Mouse (Mus musculus) kidney, postnatal 36 days (tissue): ENCODE measurements at regions not wholly inside any gene's neighbourhood (a gene's known extent, or its start where the extent isn't known, plus 50 kb on each side); places are given as distances from the start of the nearest gene placed in this dataset.

ENCODE experiments used
- DNase-seq, 2 experiments: peaks; one replicate each; pipeline ENCODE4 v3.0.0; 2021 to 2022; ENCODE audit warnings: mixed read lengths in 2 of 2

DNA sequence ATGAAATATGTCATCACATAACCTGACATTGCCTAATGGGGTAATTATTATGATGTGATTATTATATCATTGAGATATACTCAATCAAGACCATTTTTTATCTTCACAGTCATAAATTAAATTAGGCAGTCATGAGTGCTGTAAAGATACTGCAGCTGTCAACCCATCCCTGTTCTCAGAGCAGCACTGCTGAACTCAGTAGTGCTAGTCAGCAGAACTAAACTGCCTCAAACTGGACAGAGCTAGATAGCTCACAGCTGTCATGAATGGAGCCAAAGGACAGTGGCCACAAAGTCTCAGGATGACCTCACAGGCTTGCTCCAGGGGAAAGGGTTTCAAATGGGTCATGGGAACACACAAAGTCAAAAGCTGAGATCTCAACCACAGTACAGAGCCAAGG is 71.3 kb downstream of the Gm6760 start:
- no peak for DNase-seq

DNA sequence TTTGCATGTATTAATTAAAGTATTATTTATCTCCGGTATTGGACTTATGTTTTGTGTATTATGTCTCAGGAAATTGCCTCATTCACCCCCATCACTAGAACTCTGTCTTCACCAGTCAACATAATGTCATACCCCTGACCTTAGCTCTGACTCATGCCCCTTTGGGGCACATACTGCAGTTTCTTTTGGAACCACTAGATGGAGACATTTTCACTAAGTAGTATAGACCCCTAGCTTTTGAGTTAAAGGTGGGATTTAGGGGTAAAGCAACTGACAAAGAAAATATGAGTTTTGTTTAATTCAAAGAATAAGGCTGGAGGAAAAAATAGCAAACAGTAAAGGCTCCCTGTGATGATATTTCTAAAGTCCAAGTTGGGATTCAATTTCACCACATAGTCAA is 93.6 kb downstream of the Gm6760 start:
- peak in 1 of 2 experiments; percentile 4 for DNase-seq

- DNase-seq, result no peak
These were observed 95.2 kb downstream of the Gm6760 start for GRCm38 (mm10) chrX:64056776-64057175.
